Mouse (Mus musculus): ENCODE results near the gene Lztfl1.
A peak's percentile ranks its signal among the peaks of the same experiment; 100 is the strongest.
"Not testable (repeated sequence)": the region's sequence is repeated elsewhere in the genome, so short reads cannot be mapped to it uniquely, and the experiment has no call there.

The Lztfl1 gene

DNA sequence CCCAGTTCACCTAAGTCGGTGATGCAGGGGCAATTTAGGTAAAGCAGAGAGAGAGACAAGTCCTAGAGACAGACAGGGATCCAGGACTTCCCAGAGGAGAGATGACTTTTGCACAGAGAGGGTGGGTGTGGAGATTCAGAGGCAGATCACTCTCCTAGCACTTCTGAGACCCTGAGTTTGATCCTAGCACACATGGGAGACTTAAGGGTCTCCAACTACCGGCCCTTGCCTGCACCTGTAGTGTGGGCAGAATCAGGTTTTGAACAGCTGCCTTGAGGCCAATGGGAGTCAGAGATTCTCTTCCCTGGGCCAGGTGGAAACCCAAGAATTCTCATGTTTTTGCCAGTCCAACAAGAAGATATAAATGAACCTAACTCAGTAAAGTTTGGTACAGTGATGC, 38.3 kb downstream of the Lztfl1 start:
- DNase-seq (ENCODE audit: low read depth), result no peak

DNA sequence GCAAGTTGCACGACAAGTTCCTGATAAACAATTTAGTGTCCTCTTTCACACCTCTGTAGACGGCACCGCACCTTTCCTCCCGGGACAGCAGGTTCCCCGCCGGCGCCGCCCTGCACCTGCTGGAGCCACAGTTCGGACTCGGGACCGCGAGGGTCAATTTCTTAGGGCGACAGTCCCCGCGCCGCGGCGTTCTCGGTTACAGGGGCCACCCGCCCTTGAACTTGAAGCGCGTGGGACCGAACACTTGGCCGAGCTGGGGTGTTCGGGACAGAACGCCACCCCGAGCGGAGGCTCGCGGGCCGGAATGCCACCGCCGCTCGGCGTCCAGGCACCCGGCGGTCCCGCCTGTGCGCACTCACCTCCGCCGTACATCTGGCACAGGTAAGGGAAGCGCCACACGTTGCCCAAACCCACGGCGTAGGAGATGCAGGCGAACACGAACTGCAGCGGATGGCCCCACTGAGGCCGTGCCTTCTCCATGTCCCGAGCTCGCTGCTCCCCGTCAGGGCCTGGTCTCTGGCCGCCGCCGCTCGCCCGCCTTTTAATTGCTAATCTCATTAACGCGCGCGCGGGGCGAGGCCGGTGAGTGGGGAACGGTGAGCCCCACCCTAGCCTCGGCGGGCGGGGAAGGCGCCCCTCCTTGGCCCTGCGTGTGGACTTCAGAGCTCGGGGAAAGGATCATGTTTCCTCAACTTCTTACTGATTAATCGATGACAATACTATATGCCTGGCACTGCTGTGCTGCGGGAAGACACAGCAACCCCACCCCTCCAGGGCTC, 39.0 kb downstream of the Lztfl1 start, which contains the start of the genes Ccr9 and Slc6a20a:
Ccr9 (plus strand) TSS at position 113 of the 779 bp plus-strand sequence.
Slc6a20a (minus strand) TSS at position 559 of the 779 bp plus-strand sequence.
- DNase-seq (ENCODE audit: low read depth), result no peak

DNA sequence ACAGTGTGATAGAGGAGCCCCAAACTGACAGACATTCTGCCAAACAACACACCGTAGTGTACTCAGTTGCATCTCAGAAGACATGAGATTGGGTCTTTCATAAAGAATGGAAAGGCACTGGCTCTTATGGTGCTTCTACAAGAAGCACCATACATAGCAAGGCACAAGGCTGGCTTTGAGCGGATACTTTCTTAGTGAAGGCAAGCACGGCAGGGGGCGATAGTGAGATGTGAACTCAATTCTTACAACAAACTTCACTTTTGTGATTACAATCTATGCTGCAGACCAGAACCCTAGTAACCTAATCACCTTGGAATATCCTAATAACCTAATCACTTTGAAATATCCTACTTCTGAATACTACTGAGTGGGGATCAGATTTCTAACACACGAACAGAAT, 51.9 kb downstream of the Lztfl1 start:
- DNase-seq (ENCODE audit: low read depth), result peak; percentile 77

DNA sequence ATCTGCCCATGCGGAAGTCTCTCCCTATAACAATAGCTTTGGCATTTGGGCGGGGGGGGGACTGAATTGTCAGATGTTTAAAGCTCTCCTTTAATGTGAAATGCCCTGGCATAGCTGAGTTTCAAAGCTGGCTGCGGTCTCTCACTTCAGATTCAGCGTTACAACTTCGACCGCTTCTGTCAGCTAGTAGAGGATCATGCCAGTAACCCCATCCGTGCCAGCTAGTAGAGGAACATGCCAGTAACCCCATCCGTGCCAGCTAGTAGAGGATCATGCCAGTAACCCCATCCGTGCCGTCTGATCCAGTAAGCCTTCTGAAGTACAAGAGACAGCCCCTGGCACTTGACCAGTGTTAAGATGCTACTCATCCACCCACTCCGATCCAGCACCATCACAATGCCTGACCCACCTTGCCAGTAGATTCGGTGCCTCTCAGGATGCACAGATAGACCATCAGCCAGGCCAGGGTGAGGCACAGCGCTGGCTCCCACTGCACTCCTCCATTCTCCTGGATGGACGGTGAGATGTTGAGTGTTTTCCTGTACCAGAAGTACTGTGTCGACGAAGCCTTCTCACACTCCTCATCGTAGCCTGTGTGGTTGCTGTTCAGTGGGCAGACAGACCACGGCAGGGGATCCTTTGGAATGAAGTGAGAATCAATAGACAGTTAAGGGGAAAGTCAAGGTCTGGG, 57.4 kb downstream of the Lztfl1 start:
- DNase-seq (ENCODE audit: low read depth), result not testable (repeated sequence)

DNA sequence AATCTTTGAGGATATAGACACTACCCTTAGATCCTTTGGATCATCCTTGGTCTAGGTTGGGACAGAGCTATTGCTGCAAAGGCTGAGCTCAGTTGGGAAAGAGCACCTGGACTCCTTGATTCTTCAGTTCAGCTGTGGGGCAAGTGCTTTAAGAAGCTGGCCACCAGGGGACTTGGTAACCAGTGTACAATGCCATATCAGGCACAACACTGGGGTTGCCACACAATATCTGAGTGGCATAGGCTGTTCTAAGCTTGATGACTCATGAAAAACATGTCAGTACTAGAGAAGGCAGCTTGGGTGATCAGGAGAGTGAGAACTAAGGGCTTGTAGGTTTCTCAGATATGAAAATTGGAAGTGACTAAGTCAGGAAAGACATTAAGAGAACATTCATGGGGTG, 58.5 kb downstream of the Lztfl1 start:
- peak; percentile 72 for DNase-seq (ENCODE audit: low read depth)

DNA sequence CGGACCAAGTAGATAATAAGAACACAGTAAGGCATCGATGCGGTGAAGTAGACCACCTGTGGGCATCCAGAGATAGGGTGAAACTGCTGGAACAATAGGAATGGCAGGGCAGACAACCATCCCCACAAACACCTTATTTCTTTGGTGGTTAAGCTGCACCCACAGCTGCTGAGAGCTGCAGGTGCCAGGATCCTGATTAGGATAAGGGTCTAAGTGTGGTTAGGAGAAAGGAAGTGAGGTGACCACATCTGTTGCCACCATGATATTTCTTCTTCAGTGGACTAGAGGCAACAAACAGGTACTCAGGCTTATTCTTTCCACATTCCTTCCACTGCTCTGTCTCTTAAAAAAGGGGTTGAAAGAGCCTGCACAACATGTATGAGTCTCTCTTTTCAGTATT, 60.0 kb downstream of the Lztfl1 start:
- peak; percentile 62 for DNase-seq (ENCODE audit: low read depth)

DNA sequence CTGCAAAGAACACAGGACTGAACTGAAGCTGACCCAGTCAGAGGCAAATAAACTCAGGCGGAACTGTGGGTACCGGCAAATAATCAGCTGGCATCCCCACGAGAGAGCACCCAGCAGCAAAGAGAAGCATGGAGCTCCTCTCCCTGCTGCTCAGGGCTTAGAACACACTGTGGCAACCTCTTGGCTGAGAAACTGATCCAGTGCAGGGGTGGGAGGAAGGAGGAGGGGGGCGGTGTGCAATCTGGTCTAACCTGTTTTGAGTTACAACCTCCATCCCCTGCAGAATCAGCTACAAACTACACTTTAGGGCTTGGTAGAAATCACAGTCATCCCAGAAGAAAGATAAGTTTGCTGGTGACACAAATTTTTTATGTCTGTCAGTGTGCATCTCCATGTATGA, 66.1 kb downstream of the Lztfl1 start:
- DNase-seq (ENCODE audit: low read depth), result no peak

DNA sequence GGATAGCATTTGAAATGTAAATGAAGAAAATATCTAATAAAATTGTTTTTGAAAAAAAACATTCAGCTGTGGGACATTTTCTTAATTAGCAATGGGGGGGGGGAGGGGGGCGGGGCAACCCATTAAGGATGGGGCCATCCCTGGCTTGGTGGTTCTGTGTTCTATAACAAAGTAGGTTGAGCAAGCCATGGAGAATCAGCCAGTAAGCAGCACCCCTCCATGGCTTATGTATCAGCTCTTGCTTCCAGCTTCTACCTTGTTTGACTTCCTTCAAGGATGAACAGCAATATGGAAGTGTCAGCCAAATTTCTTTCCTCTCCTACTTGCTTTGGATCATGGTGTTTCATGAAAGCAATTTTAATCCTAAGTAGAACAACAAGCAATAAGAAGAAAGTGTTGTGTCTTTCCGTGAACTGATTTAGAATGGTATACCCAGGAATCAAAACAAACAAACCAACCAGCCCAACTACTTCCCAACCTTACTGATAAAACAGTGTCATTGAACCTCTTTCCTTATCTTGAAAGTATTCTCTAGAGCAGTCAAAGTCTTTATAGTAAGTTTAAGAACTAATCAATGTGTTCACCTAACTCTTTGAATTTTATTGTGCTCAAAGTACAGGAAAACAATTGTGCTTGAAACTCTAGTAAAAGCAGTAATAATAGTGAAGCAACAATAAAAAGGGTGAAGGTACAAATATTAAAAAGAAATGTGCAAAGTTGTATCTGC, 67.5 kb downstream of the Lztfl1 start:
- no peak for DNase-seq (ENCODE audit: low read depth)
